Mouse (Mus musculus) heart, postnatal 0 days (tissue): ENCODE results near the gene S100a5. TPM values are rescaled to one million over a fixed set of nuclear protein-coding genes. Genes with fewer than 3 reads are reported as not detected.

ENCODE experiments used
- ATAC-seq: fragments of 200-750 bp; cut with Nextera tagmentation; 2 replicates; pipeline ENCODE4 v1.8.0; 2017; ENCODE audit warnings: low read depth, moderate number of reproducible peaks, moderate library complexity; ENCODE audit not compliant: insufficient read depth
- DNase-seq: peaks from one replicate; pipeline ENCODE4 v3.0.0-alpha.2; 2016; ENCODE audit warnings: low spot score
- H3K27ac ChIP-seq: fragments of 300-500 bp; sonication (generic); 2 replicates; pipeline ENCODE4 v1.5.1; 2014; ENCODE audit warnings: low read depth, mild to moderate bottlenecking
- H3K27me3 ChIP-seq: fragments of 300-500 bp; sonication (generic); 2 replicates; pipeline ENCODE4 v1.6.1; 2014; ENCODE audit warnings: low read length, mixed read lengths; ENCODE audit not compliant: control insufficient read depth, insufficient read depth
- H3K36me3 ChIP-seq: fragments of 300-500 bp; sonication (generic); replicated peaks from 2 replicates; pipeline ENCODE4 v1.6.1; 2014; ENCODE audit warnings: low read length, mixed read lengths; ENCODE audit not compliant: control insufficient read depth, insufficient read depth
- H3K4me1 ChIP-seq: fragments of 300-500 bp; sonication (generic); 2 replicates; pipeline ENCODE4 v1.6.1; 2014; ENCODE audit warnings: antibody characterized with exemption; ENCODE audit not compliant: control insufficient read depth, insufficient read depth
- H3K4me2 ChIP-seq: fragments of 300-500 bp; sonication (generic); 2 replicates; pipeline ENCODE4 v1.6.1; 2014; ENCODE audit warnings: low read depth, mild to moderate bottlenecking, low read length, moderate library complexity
- H3K4me3 ChIP-seq: fragments of 300-500 bp; sonication (generic); 2 replicates; pipeline ENCODE4 v1.5.1; 2014; ENCODE audit warnings: low read depth, low read length
- H3K9ac ChIP-seq: fragments of 300-500 bp; sonication (generic); replicated peaks from 2 replicates; pipeline ENCODE4 v1.6.1; 2014; ENCODE audit warnings: low read depth, low read length, mixed read lengths
- H3K9me3 ChIP-seq: fragments of 300-500 bp; sonication (generic); replicated peaks from 2 replicates; pipeline ENCODE4 v1.6.1; 2016; ENCODE audit warnings: low read length; ENCODE audit not compliant: control insufficient read depth
- CTCF ChIP-seq: IDR thresholded peaks from 2 replicates; pipeline ENCODE4 v1.5.1; 2016; ENCODE audit warnings: antibody characterized with exemption, control low read depth, low read depth
- EP300 ChIP-seq: IDR thresholded peaks from 2 replicates; pipeline ENCODE4 v1.6.1; 2016; ENCODE audit warnings: antibody characterized with exemption, low read depth
- WGBS: fragments of 180-500 bp; shearing (Covaris S2); extraction: QIAGEN DNeasy Blood & Tissue Kit; methylation state at CpG from one replicate; pipeline ENCODE4 v1.1.7; 2014; 5-methylcytosine and 5-hydroxymethylcytosine counted together
- polyA plus RNA-seq: library from polyadenylated mRNA; unstranded; fragments of >200 nt; fragmentation: Nextera tagmentation; extraction: Ambion mirVana; gene quantifications from 2 replicates; pipeline ENCODE4 v1.2.1, GENCODE M21; 2015
- total RNA-seq: library from RNA; depleted of rRNA; stranded (reverse); fragments of >200 nt; gene quantifications from 2 replicates; pipeline ENCODE4 v1.2.3, GENCODE M21; 2014; ENCODE audit warnings: low replicate concordance

Gene S100a5
- total and polyA plus RNA-seq, 2 experiments from 2014 or later: not detected

DNA sequence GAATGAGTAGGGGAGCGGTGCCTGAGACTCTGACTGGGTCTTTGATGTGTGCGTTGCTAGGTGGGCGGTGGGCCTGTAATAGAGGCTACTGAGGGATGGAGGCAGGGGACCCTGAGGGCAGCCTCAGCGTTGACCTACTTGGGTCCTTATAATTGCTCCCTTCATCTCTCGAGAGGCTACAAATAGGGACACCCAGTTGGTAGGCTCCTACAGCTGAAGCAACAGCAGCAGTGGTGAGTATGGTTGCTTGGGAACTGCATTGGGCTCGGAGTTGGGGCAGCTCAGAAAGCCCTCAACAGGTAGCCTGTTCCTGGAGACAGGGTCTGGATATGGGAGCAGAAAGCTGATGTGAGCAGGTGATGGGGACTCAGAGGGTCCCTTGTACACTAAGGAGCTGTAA, 8.3 kb upstream of the S100a5 start:
- Histone ChIP-seq H3K4me2 (no peak overlapping the region), H3K9ac (no peak overlapping the region), H3K27me3 (no peaks in the 10 kb centered on the region), H3K9me3 (no peaks in the 10 kb centered on the region), H3K36me3 (no peaks in the 10 kb centered on the region), H3K27ac (no peak overlapping the region), H3K4me3 (no peak overlapping the region), H3K4me1 (peaks cover 17% of the 10 kb centered on the region; the same call in 1 of the 2 replicates)
- WGBS: 87% methylated on average over 6 of the region's 6 CpGs
- TF ChIP-seq CTCF (no peak), EP300 (no peak)
- no peak for DNase-seq
- no peak for ATAC-seq

GRCm38 (mm10) chr3:90600458-90601195, 7.7 kb upstream of the S100a5 start:
- WGBS: 51% methylated on average over 8 of the region's 8 CpGs
- H3K27me3 ChIP-seq: no peaks in the 10 kb centered on the region
- ATAC-seq: no peak
- H3K9me3 ChIP-seq: no peaks in the 10 kb centered on the region
- no peaks in the 10 kb centered on the region for H3K36me3 ChIP-seq
- H3K9ac ChIP-seq: no peak overlapping the region
- DNase-seq: no peak
- no peak overlapping the region for H3K4me2 ChIP-seq
- H3K4me3 ChIP-seq: no peak overlapping the region
- TF ChIP-seq EP300 (no peak), CTCF (no peak)
- no peak overlapping the region for H3K27ac ChIP-seq
- peaks cover 23% of the 10 kb centered on the region; the same call in 1 of the 2 replicates for H3K4me1 ChIP-seq

GRCm38 (mm10) chr3:90601486-90602110, 6.7 kb upstream of the S100a5 start, which contains the start of gene Gm42674:
Gm42674 (plus strand) TSS chr3:90601904.
- Histone ChIP-seq H3K4me2 (no peak within 1 kb of the TSS), H3K27ac (no peak within 1 kb of the TSS), H3K4me1 (peaks cover 23% of the 10 kb centered on the region; the same call in 1 of the 2 replicates), H3K36me3 (no peaks in the 10 kb centered on the region), H3K27me3 (no peaks in the 10 kb centered on the region), H3K9ac (no peak within 1 kb of the TSS), H3K9me3 (no peaks in the 10 kb centered on the region), H3K4me3 (no peak within 1 kb of the TSS)
- DNase-seq (no peak), ATAC-seq (no peak)
- TF ChIP-seq CTCF (no peak), EP300 (no peak)
- WGBS: 67% methylated on average over 11 of the region's 11 CpGs

DNA sequence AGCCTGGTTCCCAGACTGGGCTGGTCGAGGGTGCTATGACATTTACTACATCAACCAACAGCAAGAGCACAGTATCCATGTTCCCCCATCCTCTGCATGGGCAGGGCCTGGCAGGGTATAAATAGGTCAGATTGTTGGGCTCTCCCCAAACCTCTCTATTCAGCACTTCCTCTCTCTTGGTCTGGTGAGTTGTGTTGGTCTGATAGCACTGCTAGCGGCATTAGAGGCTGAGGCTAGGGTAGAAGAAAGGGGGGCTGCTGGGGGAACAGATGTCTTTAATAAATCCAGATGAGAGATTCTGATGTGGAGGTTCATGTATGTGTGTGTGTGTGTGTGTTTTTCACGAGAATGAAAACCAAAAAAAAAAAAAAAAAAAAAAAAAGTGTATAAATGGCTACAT, 4.7 kb upstream of the S100a5 start, which contains the start of gene S100a4:
Gene S100a4, plus strand, starts transcription at position 149 of the 400 bp plus-strand sequence.
- TF ChIP-seq CTCF: no peak
- TF ChIP-seq EP300: no peak
- Histone ChIP-seq H3K9me3 (no peaks in the 10 kb centered on the region), H3K27ac (0 out of 2 replicates have a peak within 1 kb of the TSS, but pooled peaks have one; percentile 48), H3K4me3 (no peak within 1 kb of the TSS), H3K36me3 (no peaks in the 10 kb centered on the region), H3K4me1 (peaks cover 23% of the 10 kb centered on the region; the same call in 1 of the 2 replicates), H3K27me3 (no peaks in the 10 kb centered on the region), H3K9ac (no peak within 1 kb of the TSS), H3K4me2 (no peak within 1 kb of the TSS)
- ATAC-seq: no peak
- DNase-seq: no peak
- 28% methylated on average over 3 of the region's 3 CpGs for WGBS

DNA sequence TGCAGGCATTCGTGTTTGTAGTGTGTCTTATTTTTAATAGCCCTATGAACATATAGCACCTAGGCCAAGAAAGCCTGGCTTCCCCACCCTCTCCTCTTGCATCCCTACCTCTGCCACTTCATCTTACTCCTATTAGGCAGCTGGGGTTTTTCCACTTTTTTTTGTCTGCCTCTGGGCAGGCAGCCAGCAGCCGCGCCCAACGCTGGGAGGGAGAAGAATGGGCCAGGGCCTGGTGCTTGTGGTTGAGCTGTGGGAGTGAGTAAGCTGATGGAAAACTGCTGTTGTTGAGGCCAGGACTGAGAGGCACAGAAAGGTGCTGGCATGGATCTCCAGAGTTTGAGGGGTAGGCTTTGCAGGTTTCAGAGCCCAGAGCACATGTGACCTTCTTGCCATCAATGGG, 3.9 kb upstream of the S100a5 start:
- Histone ChIP-seq H3K9ac (no peak overlapping the region), H3K4me3 (no peak overlapping the region), H3K4me1 (peaks cover 23% of the 10 kb centered on the region; the same call in 1 of the 2 replicates), H3K27me3 (no peaks in the 10 kb centered on the region), H3K9me3 (no peaks in the 10 kb centered on the region), H3K4me2 (no peak overlapping the region), H3K36me3 (no peaks in the 10 kb centered on the region), H3K27ac (0 out of 2 replicates have a peak overlapping the region, but pooled peaks have one; percentile 48)
- DNase-seq: no peak
- ATAC-seq: peak; percentile 68
- WGBS: 18% methylated on average over 4 of the region's 4 CpGs
- TF ChIP-seq EP300 (no peak), CTCF (no peak)
